Comparison of ENCODE assay signal across 11 mouse cellular contexts in the genomic region with DNA sequence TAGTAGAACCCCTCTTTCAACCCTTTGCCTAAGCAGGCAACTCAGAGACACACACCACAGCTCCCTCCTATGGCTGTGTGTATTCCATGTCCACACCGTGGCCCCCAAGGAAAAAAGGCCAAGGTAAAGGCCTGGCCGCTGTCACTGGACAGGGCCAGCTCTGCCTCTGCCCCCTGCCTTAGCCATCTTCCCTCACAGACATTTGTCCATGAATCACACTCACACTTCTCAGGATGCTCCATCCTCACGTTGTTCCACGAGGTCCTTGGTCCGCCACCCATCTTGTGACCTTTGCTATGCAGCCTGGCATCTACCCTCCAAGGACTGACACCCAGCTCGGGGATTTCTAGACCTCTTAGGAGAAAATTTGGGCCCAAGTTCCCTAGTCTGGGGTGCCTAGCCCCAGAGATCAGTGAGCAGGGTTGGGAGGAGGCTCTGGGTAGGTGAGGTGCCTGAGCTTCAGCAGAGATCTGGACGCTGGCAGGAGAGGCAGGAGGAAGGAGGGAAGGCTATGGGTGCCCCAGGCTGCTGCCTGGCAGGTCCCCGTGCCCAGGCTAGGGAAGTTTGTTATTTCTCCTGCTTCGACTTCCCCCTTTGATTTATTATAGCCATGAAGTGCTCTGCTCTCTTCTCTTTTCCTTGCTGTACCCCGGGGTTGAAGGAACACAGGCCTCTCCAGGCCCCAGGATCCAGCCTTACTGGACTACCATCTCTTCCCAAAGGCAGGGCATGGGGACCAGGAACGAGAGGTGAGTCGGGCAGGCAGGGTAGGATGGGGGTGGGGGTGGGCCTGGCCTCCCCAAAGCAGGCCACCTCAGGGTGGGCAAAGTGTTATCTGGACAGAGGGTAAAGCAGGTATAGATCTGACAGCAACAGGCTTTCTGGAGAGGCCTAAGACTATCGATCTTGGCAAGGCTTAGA. TPM values are rescaled to one million over a fixed set of nuclear protein-coding genes. Genes with fewer than 3 reads are reported as not detected.
DNase-seq lines count a peak whose midpoint lies in the region; ATAC-seq and TF ChIP-seq lines count a peak whose summit lies in the region.
"Had no signal": no experiment of that assay in that cellular context is flagged by ENCODE, and none has a peak within 500 bp of the region (broad histone marks: within the 10 kb centered on the region; RNA-seq: fewer than 3 reads in every experiment).

Gene Spi1, plus strand, starts transcription at position 616 of the 921 bp plus-strand sequence.

- TF ChIP-seq EP300 in liver, embryonic 14.5 days (IDR thresholded peaks at IDR 0.05; ENCODE audit: low read depth) = no peak

- TF ChIP-seq POLR2A in liver, adult 2 months (IDR thresholded peaks at IDR 0.05; ENCODE audit: extremely low read depth, insufficient read depth, low read length) = no peak
- TF ChIP-seq POLR2A in cortical plate, adult 2 months (IDR thresholded peaks at IDR 0.05; ENCODE audit: extremely low read depth, insufficient read depth, low read length) = no peak

- peaks cover 37% of the 10 kb centered on the region for H3K4me1 ChIP-seq in forebrain, embryonic 10.5 days
- H3K4me1 ChIP-seq in forebrain, embryonic 11.5 days (replicated peaks; ENCODE audit: control insufficient read depth, insufficient read depth, low read length) = peaks cover 3% of the 10 kb centered on the region; the same call in 1 of the 2 replicates
- H3K4me1 ChIP-seq in liver, adult 2 months (ENCODE audit: control insufficient read depth, insufficient read depth, low read length) = no peaks in the 10 kb centered on the region; the same call in 1 of the 2 replicates
- no peaks in the 10 kb centered on the region for H3K4me1 ChIP-seq in cortical plate, adult 2 months (ENCODE audit: control insufficient read depth, insufficient read depth, low read length)
- H3K4me1 ChIP-seq in liver, embryonic 14.5 days (replicated peaks; ENCODE audit: control insufficient read depth in 2 of 2, insufficient read depth in 2 of 2, low read length in 1 of 2) = peaks cover 2 to 11% of the 10 kb centered on the region in 2 experiments; a peak in 2 of 4 replicates

- peak within 1 kb of the TSS; percentile 20; the same call in 1 of the 2 replicates for H3K27ac ChIP-seq in forebrain, embryonic 10.5 days
- no peak within 1 kb of the TSS for H3K27ac ChIP-seq in forebrain, embryonic 11.5 days (ENCODE audit: low read depth, low read length)
- peak within 1 kb of the TSS; percentile 84 for H3K27ac ChIP-seq in liver, adult 2 months (replicated peaks; ENCODE audit: insufficient read depth, low read depth, low read length)
- H3K27ac ChIP-seq in cortical plate, adult 2 months (ENCODE audit: insufficient read depth, low read length) = peak within 1 kb of the TSS; percentile 74
- H3K27ac ChIP-seq in liver, embryonic 14.5 days = no peak within 1 kb of the TSS
- H3K27ac ChIP-seq: embryonic facial prominence, embryonic 13.5 days; hindbrain, embryonic 14.5 days had no signal

- no peak within 1 kb of the TSS for H3K4me2 ChIP-seq in forebrain, embryonic 11.5 days (ENCODE audit: low read depth, low read length, severe bottlenecking)
- H3K4me2 ChIP-seq in liver, embryonic 14.5 days (ENCODE audit: low read depth) = peak within 1 kb of the TSS; percentile 27
- H3K4me2 ChIP-seq: embryonic facial prominence, embryonic 13.5 days; hindbrain, embryonic 14.5 days; midbrain, embryonic 11.5 days had no signal

- H3K79me2 ChIP-seq in liver, adult 2 months (ENCODE audit: control insufficient read depth, insufficient read depth, low read length) = no peaks in the 10 kb centered on the region

- H3K4me3 ChIP-seq in forebrain, embryonic 10.5 days = no peak within 1 kb of the TSS
- H3K4me3 ChIP-seq in forebrain, embryonic 11.5 days (ENCODE audit: low read depth, low read length) = no peak within 1 kb of the TSS
- peak within 1 kb of the TSS; percentile 18; the same call in 1 of the 2 replicates for H3K4me3 ChIP-seq in liver, adult 2 months (ENCODE audit: insufficient read depth, low read depth, low read length)
- no peak within 1 kb of the TSS for H3K4me3 ChIP-seq in cortical plate, adult 2 months (ENCODE audit: insufficient read depth, low read length)
- H3K4me3 ChIP-seq in liver, embryonic 14.5 days (ENCODE audit: insufficient read depth in 1 of 2, low read depth in 2 of 2, low read length in 2 of 2) = no peak within 1 kb of the TSS; a peak in 1 of 4 replicates
- H3K4me3 ChIP-seq: embryonic facial prominence, embryonic 13.5 days had no signal

- H3K27me3 ChIP-seq in forebrain, embryonic 10.5 days (ENCODE audit: poor library complexity, severe bottlenecking) = peaks cover 29% of the 10 kb centered on the region
- no peaks in the 10 kb centered on the region for H3K27me3 ChIP-seq in forebrain, embryonic 11.5 days (ENCODE audit: control insufficient read depth, insufficient read depth, low read length)
- peaks cover 2% of the 10 kb centered on the region; the same call in 1 of the 2 replicates for H3K27me3 ChIP-seq in liver, adult 2 months (ENCODE audit: control insufficient read depth, insufficient read depth, low read length)
- H3K27me3 ChIP-seq in liver, embryonic 14.5 days (ENCODE audit: control insufficient read depth, insufficient read depth, low read length) = no peaks in the 10 kb centered on the region
- H3K27me3 ChIP-seq: embryonic facial prominence, embryonic 13.5 days had no signal

- WGBS in forebrain, embryonic 10.5 days = 87% methylated on average over 13 of the region's 13 CpGs
- WGBS in forebrain, embryonic 11.5 days = 86% methylated on average over 13 of the region's 13 CpGs
- 83% methylated on average over 13 of the region's 13 CpGs for WGBS in liver, adult 2 months
- 47% methylated on average over 13 of the region's 13 CpGs for WGBS in liver, embryonic 14.5 days (ENCODE audit: insufficient replicate concordance)

- TF ChIP-seq CTCF in liver, adult 2 months (IDR thresholded peaks at IDR 0.05; ENCODE audit: low read depth, low read length) = no peak
- TF ChIP-seq CTCF in cortical plate, adult 2 months (IDR thresholded peaks at IDR 0.05; ENCODE audit: extremely low read depth, insufficient read depth, low read length) = no peak
- no peak for TF ChIP-seq CTCF in liver, embryonic 14.5 days (IDR thresholded peaks at IDR 0.05; ENCODE audit: low read depth)

- no peak for ATAC-seq in forebrain, embryonic 11.5 days (replicated peaks; ENCODE audit: low FRiP score)
- ATAC-seq in liver, embryonic 14.5 days (ENCODE audit: insufficient read depth) = no peak

- H3K9ac ChIP-seq in forebrain, embryonic 11.5 days (ENCODE audit: low read length) = no peak within 1 kb of the TSS
- H3K9ac ChIP-seq in liver, adult 2 months (ENCODE audit: low read depth, low read length) = peak within 1 kb of the TSS; percentile 71
- H3K9ac ChIP-seq in liver, embryonic 14.5 days (replicated peaks) = no peak within 1 kb of the TSS
- H3K9ac ChIP-seq: embryonic facial prominence, embryonic 13.5 days; hindbrain, embryonic 14.5 days had no signal

- no peak for DNase-seq in forebrain, embryonic 10.5 days (ENCODE audit: extremely low spot score, low spot score)
- DNase-seq in forebrain, embryonic 11.5 days (ENCODE audit: low spot score) = no peak
- DNase-seq in liver, adult 2 months (ENCODE audit: extremely low read depth, low read depth, low spot score) = no peak
- DNase-seq in liver = no peak
- DNase-seq in liver, embryonic 14.5 days (ENCODE audit: low read depth in 3 of 3, low spot score in 3 of 3) = no peak
- DNase-seq in right cerebral cortex, postnatal 36 days (ENCODE audit: low spot score in 2 of 2) = no peak
- DNase-seq in c-Kit-positive CD71-positive TER-119-positive erythroid progenitor cells, embryonic 14.5 days (ENCODE audit: low spot score) = no peak

- no peaks in the 10 kb centered on the region for H3K36me3 ChIP-seq in forebrain, embryonic 10.5 days (replicated peaks)
- no peaks in the 10 kb centered on the region for H3K36me3 ChIP-seq in forebrain, embryonic 11.5 days (ENCODE audit: control insufficient read depth, insufficient read depth, low read length)
- no peaks in the 10 kb centered on the region for H3K36me3 ChIP-seq in liver, adult 2 months (ENCODE audit: control insufficient read depth, insufficient read depth, low read length)
- no peaks in the 10 kb centered on the region for H3K36me3 ChIP-seq in liver, embryonic 14.5 days (replicated peaks; ENCODE audit: control insufficient read depth, insufficient read depth, low read depth)
- H3K36me3 ChIP-seq: embryonic facial prominence, embryonic 13.5 days had no signal

- H3K9me3 ChIP-seq in forebrain, embryonic 10.5 days = no peaks in the 10 kb centered on the region
- no peaks in the 10 kb centered on the region for H3K9me3 ChIP-seq in forebrain, embryonic 11.5 days (ENCODE audit: control insufficient read depth, low read length)
- no peaks in the 10 kb centered on the region for H3K9me3 ChIP-seq in liver, embryonic 14.5 days (ENCODE audit: control insufficient read depth, low read length)
- H3K9me3 ChIP-seq: embryonic facial prominence, embryonic 13.5 days had no signal

RNA-seq across cellular contexts. Expression of gene Spi1, which starts in this region (rescaled TPM):
- polyA plus RNA-seq in forebrain, embryonic 10.5 days (2016; fragmentation: Nextera tagmentation; extraction: Ambion mirVana) = 2.8 and 3.1 TPM in 2 replicates
- 2.2 and 4.9 TPM in 2 replicates for polyA plus RNA-seq in forebrain, embryonic 11.5 days (2014; fragmentation: Nextera tagmentation; extraction: Ambion mirVana)
- total RNA-seq in liver, adult 2 months (2014; rRNA removed) = 3.7 and 4.8 TPM in 2 replicates
- polyA plus RNA-seq in liver, adult 2 months (2012; rRNA removed) = 9.5 and 16.5 TPM in 2 replicates
- polyA plus RNA-seq in cortical plate, adult 2 months (2012; rRNA removed) = 9.3 and 10.6 TPM in 2 replicates
- 13.3 and 20.5 TPM in 2 replicates for polyA plus RNA-seq in liver, embryonic 14.5 days (2012; rRNA removed)
- polyA plus RNA-seq in liver, embryonic 14.5 days (2014; fragmentation: Nextera tagmentation; extraction: Ambion mirVana) = 12.4 and 15.6 TPM in 2 replicates

Comparison
In these comparisons a context has a peak if more than half of its experiments do, and no peak if none do; other contexts are left out.
1. H3K27ac ChIP-seq: peak in forebrain, embryonic 10.5 days (single experiment), liver, adult 2 months (single experiment) and cortical plate, adult 2 months (single experiment); none in forebrain, embryonic 11.5 days (single experiment) and liver, embryonic 14.5 days (single experiment).